ENCODE assay signal across 8 mouse cellular contexts in the genomic region with DNA sequence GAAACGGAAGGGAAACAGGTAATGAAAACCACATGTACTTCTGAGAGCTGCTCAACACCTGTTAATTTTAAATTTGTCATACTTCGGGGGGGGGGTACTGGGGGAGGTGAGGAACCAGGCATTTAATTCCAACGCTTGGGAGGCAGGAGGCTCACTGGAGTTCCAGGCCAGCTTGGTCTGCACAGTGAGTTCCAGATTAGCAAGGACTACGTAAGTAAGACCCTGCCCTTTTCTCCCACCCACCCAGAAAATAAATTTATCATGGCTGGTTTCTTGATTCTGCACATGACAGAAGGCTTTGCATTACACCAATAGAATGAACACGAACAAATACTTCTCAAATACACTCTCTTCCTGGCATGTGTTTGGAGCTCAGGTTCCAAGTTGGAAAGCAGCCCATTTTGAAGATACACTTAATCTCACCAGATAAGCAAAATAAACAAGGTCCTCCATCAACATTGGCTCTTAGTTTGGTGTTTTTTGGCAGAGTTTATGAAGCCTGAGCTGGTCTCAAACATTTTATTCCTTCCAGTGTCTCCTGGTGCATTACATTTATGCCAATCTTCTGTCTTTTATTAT. TPM values are rescaled to one million over a fixed set of nuclear protein-coding genes. Genes with fewer than 3 reads are reported as not detected.
A peak's percentile ranks its signal among the peaks of the same experiment; 100 is the strongest.
DNase-seq lines count a peak whose midpoint lies in the region; ATAC-seq and TF ChIP-seq lines count a peak whose summit lies in the region.

No protein-coding gene starts in this region.

- 13% methylated on average over 5 of the region's 5 CpGs for WGBS in forebrain, embryonic 16.5 days
- WGBS in limb, embryonic 12.5 days, result 10% methylated on average over 5 of the region's 5 CpGs

- H3K79me2 ChIP-seq in CH12.LX (replicated peaks; ENCODE audit: control insufficient read depth, extremely low read depth, insufficient read depth, poor library complexity, severe bottlenecking) (peaks cover 36% of the 10 kb centered on the region), myocyte (ENCODE audit: control insufficient read depth, insufficient read depth) (peaks cover 37% of the 10 kb centered on the region)

- TF ChIP-seq POLR2A in CH12.LX (IDR thresholded peaks at IDR 0.05; ENCODE audit: low read depth, low read length), result no peak
- no peak for TF ChIP-seq POLR2A in myocyte (IDR thresholded peaks at IDR 0.05; ENCODE audit: insufficient read length, low read depth)

- dilution Hi-C loops in CH12.LX (cut with MboI; ENCODE audit: extremely low pct_ligation_motif_present, extremely low pct_unique_long_range_greater_than_20kb, low sequenced_read_pairs), result no loop called here

- in situ Hi-C loops in CH12.LX (cut with MboI; ENCODE audit: low pct_ligation_motif_present, low pct_unique_long_range_greater_than_20kb, low sequenced_read_pairs), result no loop called here

- H3K9ac ChIP-seq in CH12.LX (ENCODE audit: insufficient read depth, low read depth), result peak overlapping the region; percentile 65
- H3K9ac ChIP-seq in forebrain, embryonic 16.5 days (replicated peaks; ENCODE audit: low read depth, low read length), result peak overlapping the region; percentile 82
- H3K9ac ChIP-seq in limb, embryonic 12.5 days (replicated peaks), result peak overlapping the region; percentile 72; the same call in 1 of the 2 replicates

- peaks cover 3 to 40% of the 10 kb centered on the region in 2 experiments for H3K36me3 ChIP-seq in CH12.LX (replicated peaks in 1 of 2; ENCODE audit: control insufficient read depth in 1 of 2, insufficient read depth in 1 of 2, low read length in 1 of 2)
- no peaks in the 10 kb centered on the region for H3K36me3 ChIP-seq in forebrain, embryonic 16.5 days (ENCODE audit: control insufficient read depth, insufficient read depth)
- H3K36me3 ChIP-seq in limb, embryonic 12.5 days, result peaks cover 10% of the 10 kb centered on the region; the same call in 1 of the 2 replicates
- H3K36me3 ChIP-seq in myocyte (ENCODE audit: control insufficient read depth, insufficient read depth), result no peaks in the 10 kb centered on the region

- peak overlapping the region; percentile 82 for H3K4me2 ChIP-seq in CH12.LX (ENCODE audit: insufficient read depth, low read depth, poor library complexity, severe bottlenecking)
- H3K4me2 ChIP-seq in forebrain, embryonic 16.5 days (ENCODE audit: low read length), result peak overlapping the region; percentile 87
- H3K4me2 ChIP-seq in limb, embryonic 12.5 days, result peak overlapping the region; percentile 93
- H3K4me2 ChIP-seq in myocyte (ENCODE audit: low read depth), result peak overlapping the region; percentile 92

- no peak overlapping the region for H3K27ac ChIP-seq in CH12.LX (ENCODE audit: insufficient read depth, low read depth)
- H3K27ac ChIP-seq in forebrain, embryonic 16.5 days (ENCODE audit: low read length), result no peak overlapping the region
- peak overlapping the region; percentile 96; the same call in 1 of the 2 replicates for H3K27ac ChIP-seq in limb, embryonic 12.5 days

- no peak for TF ChIP-seq EP300 in CH12.LX (IDR thresholded peaks at IDR 0.05; ENCODE audit: low read length)

- peak overlapping the region; percentile 58 for H3ac ChIP-seq in myocyte (ENCODE audit: control insufficient read depth, insufficient read length)

- DNase-seq in adrenal gland, postnatal 10 days, result peak; percentile 29
- DNase-seq in adrenal gland, adult 18-20 months (ENCODE audit: low spot score in 2 of 2), result no peak
- no peak for DNase-seq in CH12.LX (ENCODE audit: extremely low read depth)
- no peak for DNase-seq in ovary, postnatal 10 days (ENCODE audit: low spot score)
- DNase-seq in layer of hippocampus, adult 9-10 months (ENCODE audit: low spot score), result no peak

- H3K9me3 ChIP-seq in CH12.LX (replicated peaks; ENCODE audit: low read length), result no peaks in the 10 kb centered on the region
- H3K9me3 ChIP-seq in forebrain, embryonic 16.5 days (ENCODE audit: control insufficient read depth, low read length), result no peaks in the 10 kb centered on the region
- H3K9me3 ChIP-seq in limb, embryonic 12.5 days, result no peaks in the 10 kb centered on the region

- TF ChIP-seq RAD21 in CH12.LX (IDR thresholded peaks at IDR 0.05; ENCODE audit: low read depth, low read length), result no peak

- TF ChIP-seq CTCF in CH12.LX (conservative IDR thresholded peaks at IDR 0.05 in 1 of 2, IDR thresholded peaks at IDR 0.05 in 1 of 2; ENCODE audit: low read depth in 2 of 2, low read length in 2 of 2), result no peak

- ATAC-seq in forebrain, embryonic 16.5 days, result no peak
- no peak for ATAC-seq in limb, embryonic 12.5 days (ENCODE audit: insufficient number of reproducible peaks, insufficient read depth, low FRiP score, low TSS enrichment, low read depth)

- no peaks in the 10 kb centered on the region for H3K27me3 ChIP-seq in CH12.LX (replicated peaks)
- H3K27me3 ChIP-seq in forebrain, embryonic 16.5 days (replicated peaks; ENCODE audit: control insufficient read depth, insufficient read depth, low read length), result no peaks in the 10 kb centered on the region
- H3K27me3 ChIP-seq in limb, embryonic 12.5 days, result no peaks in the 10 kb centered on the region
- H3K27me3 ChIP-seq in myocyte (ENCODE audit: control insufficient read depth, insufficient read depth, insufficient read length), result no peaks in the 10 kb centered on the region

- H3K4me3 ChIP-seq in CH12.LX (replicated peaks in 1 of 3; ENCODE audit: low read depth in 2 of 3, low read length in 2 of 3, poor library complexity in 1 of 3), result peak overlapping the region; percentile 73 to 99 (median 87)
- peak overlapping the region; percentile 96 for H3K4me3 ChIP-seq in forebrain, embryonic 16.5 days (replicated peaks; ENCODE audit: low read length)
- peak overlapping the region; percentile 97 for H3K4me3 ChIP-seq in limb, embryonic 12.5 days (replicated peaks)
- H3K4me3 ChIP-seq in myocyte, result peak overlapping the region; percentile 92

- H3K4me1 ChIP-seq in CH12.LX (ENCODE audit: control insufficient read depth in 1 of 2, insufficient read depth in 2 of 2), result peaks cover 5 to 53% of the 10 kb centered on the region in 2 experiments
- H3K4me1 ChIP-seq in forebrain, embryonic 16.5 days (replicated peaks; ENCODE audit: control insufficient read depth, insufficient read depth, low read length), result peaks cover 30% of the 10 kb centered on the region
- H3K4me1 ChIP-seq in limb, embryonic 12.5 days (replicated peaks), result peaks cover 15% of the 10 kb centered on the region

TF ChIP-seq in CH12.LX, 34 proteins besides CTCF, POLR2A, EP300 and RAD21 (continues in another document):
- TF ChIP-seq NRF1 (IDR thresholded peaks at IDR 0.05; ENCODE audit: low read depth, low read length) (no peak), ZNF384 (IDR thresholded peaks at IDR 0.05; ENCODE audit: low read depth, low read length) (no peak), ETS1 (conservative IDR thresholded peaks at IDR 0.05; ENCODE audit: low read depth, low read length) (no peak), JUN (IDR thresholded peaks at IDR 0.05; ENCODE audit: insufficient read depth, low read depth, low read length) (no peak), MAZ (IDR thresholded peaks at IDR 0.05; ENCODE audit: low read depth, low read length) (no peak), BHLHE40 (IDR thresholded peaks at IDR 0.05; ENCODE audit: low read depth, low read length) (no peak)

TF ChIP-seq in myocyte, 11 proteins besides CTCF, POLR2A, EP300 and RAD21 (continues in another document):
- no peak for TF ChIP-seq POLR2AphosphoS2 (IDR thresholded peaks at IDR 0.05; ENCODE audit: insufficient read length, low read depth)
- no peak for TF ChIP-seq TCF12 (IDR thresholded peaks at IDR 0.05; ENCODE audit: insufficient read depth, poor library complexity, severe bottlenecking)
- no peak for TF ChIP-seq CEBPB (IDR thresholded peaks at IDR 0.05; ENCODE audit: insufficient read depth, poor library complexity, severe bottlenecking)
- no peak for TF ChIP-seq MYOD1 (IDR thresholded peaks at IDR 0.05; ENCODE audit: control insufficient read depth in 1 of 3, insufficient read length in 2 of 3, low read depth in 2 of 3)
- no peak for TF ChIP-seq TCF3 (IDR thresholded peaks at IDR 0.05; ENCODE audit: insufficient read length, low read depth)
- no peak for TF ChIP-seq E2F4 (IDR thresholded peaks at IDR 0.05; ENCODE audit: insufficient read depth)

RNA-seq across cellular contexts. Expression of a gene that starts 1.3 kb away (rescaled TPM):
- total RNA-seq in adrenal gland, postnatal 10 days (2021), result 10 to 100 TPM; 10.1 to 10.2 TPM
- 10 to 100 TPM in 1 of 2 experiments, 1 to 10 TPM in 1; 9.2 to 10.3 TPM for total RNA-seq in adrenal gland, adult 18-20 months (2021)
- total RNA-seq in CH12.LX (2012; rRNA removed) (9.7 and 10.3 TPM in 2 replicates), CH12.LX (2014; rRNA removed) (6.6 and 8.7 TPM in 2 replicates)
- polyA plus RNA-seq in CH12.LX (2012; ENCODE audit: insufficient read length, low read depth) (12.9 and 14.3 TPM in 2 replicates), myocyte (2012; fragmentation: generic; extraction: Trizol) (7.6 TPM)
- 19.9 and 21.6 TPM in 2 replicates for polyA plus RNA-seq in forebrain, embryonic 16.5 days (2015; fragmentation: Nextera tagmentation; extraction: Ambion mirVana)
- polyA plus RNA-seq in limb, embryonic 12.5 days (2016; fragmentation: Nextera tagmentation; extraction: Ambion mirVana), result 20.2 and 21.4 TPM in 2 replicates

RNA-seq across cellular contexts. Expression of a gene that starts 21.5 kb away (rescaled TPM):
- 10 to 100 TPM; 95.5 to 97.2 TPM for total RNA-seq in adrenal gland, postnatal 10 days (2021)
- 100 to 1,000 TPM; 101 to 120 TPM for total RNA-seq in adrenal gland, adult 18-20 months (2021)
- total RNA-seq in CH12.LX (2012; rRNA removed) (37.7 and 42.2 TPM in 2 replicates), CH12.LX (2014; rRNA removed) (70.3 and 79.8 TPM in 2 replicates)
- polyA plus RNA-seq in CH12.LX (2012; ENCODE audit: insufficient read length, low read depth) (60.7 and 61.0 TPM in 2 replicates), myocyte (2012; fragmentation: generic; extraction: Trizol) (74.3 TPM)
- 129 and 139 TPM in 2 replicates for polyA plus RNA-seq in forebrain, embryonic 16.5 days (2015; fragmentation: Nextera tagmentation; extraction: Ambion mirVana)
- 115 and 121 TPM in 2 replicates for polyA plus RNA-seq in limb, embryonic 12.5 days (2016; fragmentation: Nextera tagmentation; extraction: Ambion mirVana)

RNA-seq across cellular contexts. Expression of a gene that starts 22.5 kb away (rescaled TPM):
- 10 to 100 TPM; 25.7 to 71.4 TPM for total RNA-seq in adrenal gland, postnatal 10 days (2021)
- total RNA-seq in adrenal gland, adult 18-20 months (2021), result 1 to 10 TPM; 7.6 to 7.8 TPM
- total RNA-seq in CH12.LX (2012; rRNA removed), result 3.1 and 6.2 TPM in 2 replicates
- total RNA-seq in CH12.LX (2014; rRNA removed), result 3.3 and 3.8 TPM in 2 replicates
- 3.8 and 4.2 TPM in 2 replicates for polyA plus RNA-seq in CH12.LX (2012; ENCODE audit: insufficient read length, low read depth)
- polyA plus RNA-seq in forebrain, embryonic 16.5 days (2015; fragmentation: Nextera tagmentation; extraction: Ambion mirVana), result 18.2 and 19.6 TPM in 2 replicates
- 15.5 and 16.5 TPM in 2 replicates for polyA plus RNA-seq in limb, embryonic 12.5 days (2016; fragmentation: Nextera tagmentation; extraction: Ambion mirVana)
- polyA plus RNA-seq in myocyte (2012; fragmentation: generic; extraction: Trizol), result 351 TPM

RNA-seq across cellular contexts. Expression of a gene that starts 57.0 kb away (rescaled TPM):
- 10 to 100 TPM; 28.1 to 29.6 TPM for total RNA-seq in adrenal gland, postnatal 10 days (2021)
- total RNA-seq in adrenal gland, adult 18-20 months (2021), result 10 to 100 TPM; 39.9 to 41.5 TPM
- 27.2 and 34.5 TPM in 2 replicates for total RNA-seq in CH12.LX (2012; rRNA removed)
- 24.0 and 28.7 TPM in 2 replicates for total RNA-seq in CH12.LX (2014; rRNA removed)
- polyA plus RNA-seq in CH12.LX (2012; ENCODE audit: insufficient read length, low read depth), result 16.8 and 19.8 TPM in 2 replicates
- 9.8 and 10.2 TPM in 2 replicates for polyA plus RNA-seq in forebrain, embryonic 16.5 days (2015; fragmentation: Nextera tagmentation; extraction: Ambion mirVana)
- polyA plus RNA-seq in limb, embryonic 12.5 days (2016; fragmentation: Nextera tagmentation; extraction: Ambion mirVana), result 31.3 and 31.5 TPM in 2 replicates
- 25.9 TPM for polyA plus RNA-seq in myocyte (2012; fragmentation: generic; extraction: Trizol)

Comparison
In these comparisons a context has a peak if more than half of its experiments do, and no peak if none do; other contexts are left out.
1. RNA of a gene that starts 22.5 kb away (polyA plus RNA-seq): 351 TPM in myocyte (single experiment); 18.2 to 19.6 TPM in forebrain, embryonic 16.5 days, 15.5 to 16.5 TPM in limb, embryonic 12.5 days and 3.8 to 4.2 TPM in CH12.LX; every median in the first group is over 10 times any median in the second.
2. Peak in every context shown above with its lines, with median percentiles within 50 percentile points of each other: H3K4me2 ChIP-seq, H3K4me3 ChIP-seq and H3K9ac ChIP-seq.